Mouse (Mus musculus) monocyte, adult 2 months (primary cell): ENCODE measurements around the gene Zfand6.
A peak's percentile ranks its signal among the peaks of the same experiment; 100 is the strongest.

Experiments
- DNase-seq, 2 experiments: peaks; one replicate each; pipeline ENCODE4 v3.0.0; 2022; ENCODE audit warnings: low spot score in 2 of 2, low read depth in 1 of 2

The Zfand6 gene

DNA sequence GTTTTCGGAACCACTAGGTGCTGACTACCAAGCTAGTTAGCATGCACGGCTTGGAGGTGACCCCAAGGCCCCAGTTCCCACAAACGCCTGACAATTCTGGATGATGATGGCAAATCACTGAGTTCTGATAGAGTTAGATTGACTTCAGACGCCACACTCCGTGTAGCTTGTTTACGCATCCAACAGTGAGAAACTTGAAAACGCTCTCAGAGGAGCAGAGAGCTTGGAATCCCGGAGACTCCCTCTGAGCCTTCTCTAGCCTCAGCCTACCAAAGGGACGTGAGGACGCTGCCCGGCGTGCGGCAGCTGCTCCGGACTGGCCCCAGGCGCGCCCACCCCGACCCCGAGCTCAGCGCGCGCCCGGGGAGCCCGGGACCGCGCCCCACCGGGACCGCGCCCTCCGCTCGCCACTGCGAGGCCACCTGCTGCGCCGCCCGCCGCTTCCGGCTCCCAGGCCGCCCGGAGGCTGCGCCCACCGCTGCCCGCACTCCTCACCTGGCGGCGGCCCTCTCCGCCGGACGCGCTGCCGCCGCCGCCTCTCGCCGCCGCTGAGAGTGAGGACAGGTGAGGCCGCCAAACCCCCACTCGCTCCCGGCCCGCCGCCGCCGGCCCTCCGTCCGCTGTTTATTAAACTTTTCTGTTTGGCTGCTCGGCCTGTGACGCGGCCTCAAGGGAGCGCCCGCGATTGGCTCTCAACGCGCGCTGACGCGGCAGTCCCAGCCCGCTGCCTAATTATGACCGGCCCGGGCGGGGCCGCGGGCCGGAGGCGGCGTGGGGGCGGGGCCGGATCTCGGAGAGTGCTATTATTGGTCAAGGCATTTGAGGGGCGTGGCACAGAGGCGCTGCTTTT lies at the start of gene Zfand6:
Gene Zfand6, minus strand, starts transcription at position 709 of the 850 bp plus-strand sequence.
- peak; percentile 92 to 96 for DNase-seq

DNA sequence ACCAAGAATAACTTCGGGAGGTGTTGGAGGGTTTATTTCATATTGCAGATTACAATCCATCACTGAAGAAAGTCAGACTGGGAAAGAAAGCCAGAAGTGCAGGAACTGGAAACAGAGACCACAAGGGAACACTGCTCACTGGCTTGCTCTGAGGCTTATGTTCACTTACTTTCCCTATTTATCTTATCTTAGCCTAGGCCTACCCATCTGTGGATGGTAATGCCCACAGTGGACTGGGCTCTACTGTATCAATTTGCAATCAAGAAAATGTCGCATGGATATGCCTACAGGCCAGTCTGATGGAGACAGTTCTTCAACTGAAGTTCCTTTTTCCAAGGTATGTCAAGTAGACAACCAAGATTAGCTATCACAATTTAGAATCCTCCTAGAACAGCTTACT lies 47.0 kb upstream of the Zfand6 start:
- DNase-seq: no peak

GRCm38 (mm10) chr7:84733038-84733437 lies 43.3 kb upstream of the Zfand6 start:
- no peak for DNase-seq

GRCm38 (mm10) chr7:84732052-84732451 lies 42.3 kb upstream of the Zfand6 start:
- no peak for DNase-seq

DNA sequence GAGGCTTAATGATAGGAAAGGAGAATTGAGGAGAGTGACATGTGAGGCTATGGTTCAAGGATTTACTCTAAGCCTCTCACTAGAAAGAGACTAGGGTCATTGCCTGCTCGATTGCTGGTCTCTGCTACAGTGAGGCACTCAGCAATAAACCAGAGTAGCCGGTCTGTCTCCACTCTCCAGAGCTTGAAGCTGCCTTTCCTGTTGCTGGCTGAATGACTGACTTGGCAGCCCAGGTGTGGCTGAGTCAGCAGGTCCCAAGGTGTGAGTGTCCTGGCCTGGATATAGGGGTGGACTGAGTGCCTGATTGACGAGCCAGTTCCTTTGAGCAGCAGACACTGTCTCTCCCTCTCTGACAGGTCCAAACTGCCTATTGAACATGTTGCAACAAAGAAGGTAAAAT lies 41.3 kb upstream of the Zfand6 start:
- DNase-seq: no peak

GRCm38 (mm10) chr7:84722804-84723459 lies 33.2 kb upstream of the Zfand6 start:
- DNase-seq: no peak

DNA sequence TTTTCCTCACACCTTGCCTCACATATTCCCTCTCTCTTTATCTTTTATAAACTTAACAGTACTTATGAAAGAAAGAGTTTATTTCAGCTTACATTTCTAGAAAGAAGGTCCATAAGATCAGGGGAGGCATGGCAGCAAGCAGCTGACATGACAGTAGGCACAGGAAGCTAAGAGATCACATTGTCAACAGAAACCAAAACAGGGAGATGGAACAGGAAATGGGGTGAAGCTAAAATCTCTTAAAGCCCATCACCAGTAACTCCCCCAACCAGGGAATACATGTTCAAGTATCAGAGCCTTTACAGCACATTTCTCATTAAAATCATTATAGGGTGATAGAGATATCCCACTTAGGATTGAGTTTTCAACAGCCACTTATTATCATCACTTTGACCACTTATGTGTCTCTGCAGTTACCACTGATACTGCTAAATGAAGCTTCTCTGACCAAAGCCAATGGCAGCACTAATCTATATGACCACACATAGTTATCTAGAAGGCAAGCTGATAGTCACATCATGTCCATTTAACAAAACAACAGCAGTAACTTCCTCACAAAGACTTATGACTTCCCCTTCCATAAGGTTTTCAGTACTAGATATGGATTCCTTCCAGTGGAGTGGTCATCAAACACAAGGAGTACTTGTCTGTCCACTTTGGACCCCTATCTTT lies 20.7 kb upstream of the Zfand6 start:
- no peak for DNase-seq

GRCm38 (mm10) chr7:84706877-84707276 lies 17.1 kb upstream of the Zfand6 start:
- no peak for DNase-seq

GRCm38 (mm10) chr7:84690101-84690509 lies 346 bp upstream of the Zfand6 start:
- DNase-seq: no peak

DNA sequence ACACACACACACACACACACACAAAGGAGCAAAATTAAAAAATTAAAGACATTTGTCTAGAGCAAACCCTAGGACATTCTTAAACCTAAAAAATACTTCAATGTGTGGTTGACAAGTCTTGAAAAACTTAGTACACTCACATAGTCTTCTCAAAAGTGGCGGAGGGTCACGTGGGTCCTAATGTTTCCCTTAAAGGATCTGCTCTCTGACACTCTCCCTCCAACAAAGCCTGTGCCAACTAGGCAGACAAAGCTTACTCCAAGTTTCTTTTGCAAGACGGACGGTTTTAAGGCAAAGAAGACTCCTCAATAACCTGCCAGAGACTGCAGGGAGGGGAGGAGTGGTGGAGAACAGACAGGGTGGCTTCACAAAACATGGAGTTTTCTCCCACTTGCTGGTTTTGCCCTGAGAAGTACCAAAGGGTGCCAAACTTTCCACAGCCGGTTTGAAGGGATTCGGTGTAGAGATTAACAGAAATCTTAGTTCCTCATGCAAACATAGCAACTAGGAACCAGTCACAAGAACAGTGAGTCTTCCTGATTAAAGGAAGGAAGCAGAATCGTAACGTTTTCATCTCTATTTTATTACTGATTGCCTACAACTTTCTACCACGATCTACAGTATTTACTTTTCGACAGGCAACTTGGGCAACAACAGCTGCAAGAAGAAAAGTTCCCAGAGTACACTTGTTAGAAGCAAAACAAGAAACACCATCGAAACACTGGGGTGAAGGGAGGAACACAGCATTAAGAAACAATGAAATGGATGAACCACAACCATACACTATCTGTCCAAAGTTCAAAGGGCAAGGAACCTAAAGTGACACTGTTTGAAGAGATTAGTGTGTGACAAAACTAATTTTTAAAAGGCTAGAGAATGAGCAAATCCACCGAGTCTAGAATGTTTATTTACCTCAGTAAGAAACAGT lies 1.8 kb downstream of the Zfand6 start:
- DNase-seq: peak in 1 of 2 experiments; percentile 6

- no peak for DNase-seq
These were observed 3.4 kb downstream of the Zfand6 start for GRCm38 (mm10) chr7:84686380-84686779.

- no peak for DNase-seq
These were observed 5.1 kb downstream of the Zfand6 start for GRCm38 (mm10) chr7:84684675-84685074.

- DNase-seq: no peak
These were observed 8.2 kb downstream of the Zfand6 start for GRCm38 (mm10) chr7:84681558-84681957.

DNA sequence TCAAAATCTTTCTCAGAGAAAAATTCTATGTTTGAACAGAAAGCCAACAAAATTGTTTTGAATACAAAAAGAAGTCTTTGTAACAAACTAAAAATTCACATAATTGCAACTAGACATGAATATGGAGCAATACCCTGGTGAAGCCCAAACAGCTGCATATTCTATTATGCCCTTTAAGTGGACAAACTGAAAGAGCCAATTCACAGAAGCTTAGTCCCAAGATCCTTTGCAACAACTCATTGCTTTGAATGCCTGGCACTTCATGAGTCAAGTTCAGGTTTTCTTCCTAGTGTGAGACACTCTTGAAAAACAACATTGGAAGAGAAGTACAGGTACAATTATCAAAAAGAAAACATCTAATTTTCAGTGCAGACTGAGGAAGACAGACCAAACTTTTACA lies 8.8 kb downstream of the Zfand6 start:
- DNase-seq: no peak

DNA sequence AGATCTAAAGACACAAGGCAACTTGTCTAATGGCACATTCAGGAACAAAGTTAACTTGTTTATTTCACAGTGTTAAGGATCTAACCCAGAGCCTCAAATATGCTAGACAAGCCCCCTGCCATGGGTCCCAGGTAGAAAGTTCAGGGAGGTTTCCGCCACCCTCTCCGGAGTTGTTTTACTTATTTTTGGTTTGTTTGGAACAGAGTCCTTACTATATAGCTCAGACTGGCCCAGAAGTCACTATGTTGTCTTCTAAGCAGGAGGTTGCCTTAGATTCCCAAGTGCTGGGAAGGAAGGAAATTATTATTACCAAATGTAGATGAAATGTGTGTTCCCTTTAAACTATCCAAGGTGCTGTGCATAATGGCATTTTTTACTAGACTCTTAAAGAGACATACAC lies 9.7 kb downstream of the Zfand6 start:
- DNase-seq: no peak

DNA sequence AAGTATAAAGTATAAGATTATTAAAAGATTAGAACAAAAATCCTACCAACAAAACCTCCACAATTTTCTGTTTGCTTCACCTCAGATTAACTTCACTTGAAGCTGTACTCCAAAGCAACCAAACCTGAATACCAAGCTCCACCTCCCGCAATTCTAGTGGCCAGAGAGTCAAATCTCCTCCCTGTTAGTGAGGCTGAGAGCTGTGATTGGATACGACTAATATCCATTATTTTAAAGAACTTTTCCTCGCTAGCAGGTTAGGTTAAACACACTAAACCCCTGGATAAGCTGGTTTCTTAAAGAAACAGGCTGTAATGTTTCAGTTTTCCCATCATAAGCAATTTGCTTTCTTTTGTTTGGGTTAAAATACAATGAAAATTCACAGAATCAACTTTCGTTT lies 10.5 kb downstream of the Zfand6 start:
- DNase-seq: peak in 1 of 2 experiments; percentile 10

DNA sequence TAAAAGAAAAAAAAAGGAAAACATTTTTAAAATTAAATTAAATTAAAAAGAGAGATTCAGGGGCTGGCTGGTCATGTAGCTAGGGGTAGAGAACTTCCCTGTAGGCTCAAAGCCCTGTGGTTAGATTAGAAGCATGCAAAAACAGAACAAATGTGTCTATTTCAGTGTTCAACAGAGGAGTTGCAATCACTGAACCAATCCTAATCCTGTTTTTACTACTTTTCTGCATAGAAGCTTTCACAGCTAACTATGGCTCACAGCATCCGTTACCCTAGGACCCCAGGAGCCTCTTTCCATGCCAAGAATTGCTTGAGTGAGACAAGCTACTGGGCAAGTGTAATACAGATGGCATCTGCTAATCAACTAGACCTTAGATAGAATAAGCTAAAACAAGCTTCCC lies 16.7 kb downstream of the Zfand6 start:
- no peak for DNase-seq

DNA sequence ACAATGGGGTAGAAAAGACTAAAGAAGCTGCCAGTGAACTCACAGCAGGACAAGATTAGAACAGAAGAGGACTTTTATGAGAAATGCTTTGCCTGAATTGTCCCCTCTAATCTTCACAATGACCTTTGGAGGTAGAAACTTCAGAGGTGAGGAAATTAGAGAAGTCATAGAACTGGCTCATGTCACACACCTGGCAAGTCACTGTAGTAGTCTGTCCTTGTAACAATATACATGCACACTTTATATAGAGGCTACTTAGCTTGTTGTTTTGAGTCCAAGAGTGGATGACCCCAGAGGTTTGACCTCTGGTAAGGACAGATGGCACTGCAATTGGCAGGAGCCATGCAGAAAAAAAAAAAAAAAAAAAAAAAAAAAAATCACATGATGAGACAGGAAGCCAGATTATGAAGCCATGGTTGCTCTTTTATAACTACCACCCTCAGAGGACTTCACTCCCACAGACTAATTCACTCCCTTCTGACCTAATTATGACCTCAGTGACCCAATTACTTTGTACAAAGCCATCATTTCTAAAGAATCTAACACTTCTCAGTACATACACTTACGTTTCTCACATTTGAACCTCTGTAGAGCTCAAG lies 20.1 kb downstream of the Zfand6 start:
- DNase-seq: no peak

- no peak for DNase-seq
These were observed 21.8 kb downstream of the Zfand6 start for GRCm38 (mm10) chr7:84667946-84668345.

DNA sequence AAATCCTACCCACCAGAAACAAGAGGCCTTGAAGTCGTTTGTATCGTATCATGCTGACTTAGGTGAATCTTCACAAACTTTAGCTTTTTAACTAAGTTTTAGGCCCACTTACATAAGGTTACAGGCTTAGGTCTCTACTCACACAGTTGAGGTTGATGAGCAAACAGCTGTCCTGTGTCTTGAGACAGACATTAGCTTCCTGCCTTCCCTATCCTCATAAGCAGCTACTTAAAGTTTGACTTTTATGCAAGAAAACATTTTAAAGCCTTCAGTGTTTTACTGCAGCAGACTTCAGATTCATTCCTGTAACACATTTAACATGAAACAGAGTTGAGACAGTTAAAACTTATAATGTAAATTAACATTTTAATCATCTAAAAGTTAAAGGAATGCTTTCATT lies 37.0 kb downstream of the Zfand6 start:
- no peak for DNase-seq

- no peak for DNase-seq
These were observed 37.8 kb downstream of the Zfand6 start for GRCm38 (mm10) chr7:84651987-84652321.
